Mouse (Mus musculus): ENCODE results near the gene Nbas. TPM values are rescaled to one million over a fixed set of nuclear protein-coding genes. Genes with fewer than 3 reads are reported as not detected.

Nbas gene
- polyA plus RNA-seq (2012; rRNA removed) = 22.8 and 24.0 TPM in 2 replicates

DNA sequence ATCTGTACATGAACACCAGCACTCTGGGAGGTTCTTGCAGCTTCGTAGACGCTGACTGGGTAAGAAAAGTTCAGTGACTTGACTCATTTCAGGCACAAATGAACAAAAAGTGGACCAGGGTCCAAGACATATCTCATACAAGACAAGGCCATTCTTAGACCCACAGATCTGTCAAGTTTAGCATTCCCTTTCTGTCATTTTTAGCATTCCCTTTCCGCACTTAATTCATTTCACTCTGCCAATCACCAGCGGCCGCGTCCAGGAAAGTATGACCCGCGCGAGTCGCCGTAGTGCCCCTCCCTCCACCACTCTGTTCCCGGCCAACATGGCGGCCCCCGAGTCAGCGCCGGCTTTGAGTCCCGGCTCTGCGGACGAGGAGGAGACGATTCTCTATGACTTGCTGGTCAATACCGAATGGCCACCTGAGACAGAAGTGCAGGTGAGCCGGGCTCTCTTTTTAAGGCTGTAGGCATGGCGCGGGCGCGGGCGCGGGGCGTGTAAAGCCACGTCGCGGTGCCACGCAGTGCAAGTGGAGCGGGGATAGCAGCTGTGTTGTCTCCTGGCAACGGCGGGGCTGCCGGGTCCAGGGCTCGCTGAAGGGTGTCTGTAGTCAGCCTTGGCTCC lies at the start of gene Nbas:
Gene Nbas (plus strand): TSS at position 308 of the 624 bp plus-strand sequence.
- peak; percentile 65 to 90 for DNase-seq (ENCODE audit: extremely low spot score in 1 of 2, low spot score in 1 of 2)

DNA sequence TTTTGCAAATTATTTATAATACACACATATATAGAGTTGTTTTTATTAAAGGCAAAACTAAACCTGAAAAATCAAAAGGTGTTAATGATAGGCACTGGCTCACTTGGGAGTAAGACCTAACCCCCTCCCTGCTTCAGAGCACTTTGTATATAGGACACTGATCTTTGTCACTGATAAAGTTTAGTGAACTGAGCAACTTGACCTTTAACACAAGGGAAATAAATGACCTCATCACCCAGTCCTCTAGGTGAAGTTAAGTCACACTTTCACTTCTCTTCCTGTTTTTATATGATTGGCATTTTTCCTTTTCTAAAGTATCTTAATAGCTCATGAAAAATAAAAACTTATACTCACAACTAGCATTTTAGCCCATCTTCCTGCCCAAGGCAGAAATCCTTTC lies 26.5 kb upstream of the Nbas start:
- DNase-seq (ENCODE audit: extremely low spot score in 1 of 2, low spot score in 1 of 2) = no peak

DNA sequence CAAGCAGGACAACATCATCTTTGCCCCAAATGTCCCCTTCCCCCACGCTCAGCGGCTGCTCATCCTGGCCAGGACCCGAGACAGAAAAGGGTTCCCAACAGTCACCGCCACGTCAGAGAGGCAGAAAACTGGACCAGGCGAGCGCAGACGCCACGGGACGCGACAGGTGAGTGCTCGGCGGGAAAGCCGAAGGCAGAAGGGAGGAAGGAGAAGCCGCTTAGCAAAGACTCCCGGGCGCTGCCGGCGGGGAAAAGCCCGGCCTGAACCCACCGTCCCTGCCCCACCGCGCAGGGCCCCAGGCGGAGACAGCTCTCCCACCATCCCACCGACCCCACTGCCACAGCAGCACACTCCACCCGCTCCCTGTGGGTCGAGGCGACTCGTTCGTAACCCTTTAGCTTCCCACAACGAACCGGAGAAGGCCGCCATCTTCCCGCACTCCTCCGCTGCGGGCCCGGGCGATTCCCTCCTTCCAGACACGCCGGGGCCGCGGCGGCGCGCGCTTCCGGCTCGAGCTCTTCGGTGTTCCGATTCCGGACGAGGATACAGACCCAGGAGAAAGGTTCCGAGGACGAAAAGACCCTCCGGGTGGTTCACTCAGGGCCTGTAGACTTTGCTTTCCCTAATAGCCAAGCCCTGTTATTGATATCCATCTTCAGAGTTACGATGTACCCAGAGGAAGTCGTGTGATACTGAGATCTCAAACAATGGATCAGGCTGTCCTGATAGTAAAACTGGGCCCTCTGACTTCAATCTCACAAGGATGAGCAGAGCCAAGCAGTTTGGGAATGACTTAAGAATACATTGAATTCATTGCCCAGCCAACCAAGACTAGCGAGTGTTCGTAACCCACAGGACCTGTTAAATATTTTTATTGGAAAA lies 20.0 kb upstream of the Nbas start, which contains the start of gene Ddx1:
Gene Ddx1 (minus strand): TSS at position 523 of the 882 bp plus-strand sequence.
- DNase-seq (ENCODE audit: extremely low spot score in 1 of 2, low spot score in 1 of 2) = peak; percentile 51 to 88

DNA sequence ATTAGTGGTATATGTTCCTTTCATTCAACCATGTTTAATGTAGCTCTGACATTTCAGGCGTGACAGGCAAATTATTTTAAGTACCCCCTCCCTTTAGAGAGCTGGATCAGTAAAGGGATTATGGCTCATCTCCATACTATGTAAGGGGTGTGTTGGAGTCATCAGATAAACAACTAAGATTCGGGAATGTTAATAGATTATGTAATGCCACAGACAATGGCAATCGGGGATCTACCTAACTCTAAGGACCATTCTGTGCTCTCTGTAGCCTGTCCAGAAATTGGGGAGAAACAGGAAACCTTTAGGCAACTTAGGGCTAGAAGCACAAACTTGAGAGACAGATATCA lies 19.4 kb upstream of the Nbas start:
- no peak for DNase-seq (ENCODE audit: extremely low spot score in 1 of 2, low spot score in 1 of 2)

GRCm38 (mm10) chr12:13255068-13255467 lies 13.9 kb upstream of the Nbas start:
- no peak for DNase-seq (ENCODE audit: extremely low spot score in 1 of 2, low spot score in 1 of 2)

- no peak for DNase-seq (ENCODE audit: extremely low spot score in 1 of 2, low spot score in 1 of 2)
Measured at GRCm38 (mm10) chr12:13255701-13256100, 13.2 kb upstream of the Nbas start.

DNA sequence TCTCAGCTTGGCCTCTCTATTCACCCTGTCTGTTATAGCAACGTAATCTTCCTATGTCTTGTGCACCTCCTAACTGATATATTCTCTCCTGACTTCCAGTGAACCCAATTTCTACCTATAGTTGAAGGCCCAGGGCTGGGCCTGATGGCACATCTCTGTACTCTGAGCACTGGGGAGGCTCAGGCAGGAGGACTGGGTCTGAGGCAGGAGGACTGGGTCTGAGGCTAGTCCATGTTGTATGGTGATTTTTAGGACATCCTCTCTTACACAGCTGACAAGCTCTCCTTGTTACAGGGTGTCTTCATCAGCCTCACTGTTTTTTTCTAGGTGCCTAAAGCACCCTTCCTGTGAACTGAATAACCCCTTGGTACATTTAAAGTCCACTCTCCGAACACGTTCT lies 521 bp upstream of the Nbas start:
- DNase-seq (ENCODE audit: extremely low spot score in 1 of 2, low spot score in 1 of 2) = no peak

DNA sequence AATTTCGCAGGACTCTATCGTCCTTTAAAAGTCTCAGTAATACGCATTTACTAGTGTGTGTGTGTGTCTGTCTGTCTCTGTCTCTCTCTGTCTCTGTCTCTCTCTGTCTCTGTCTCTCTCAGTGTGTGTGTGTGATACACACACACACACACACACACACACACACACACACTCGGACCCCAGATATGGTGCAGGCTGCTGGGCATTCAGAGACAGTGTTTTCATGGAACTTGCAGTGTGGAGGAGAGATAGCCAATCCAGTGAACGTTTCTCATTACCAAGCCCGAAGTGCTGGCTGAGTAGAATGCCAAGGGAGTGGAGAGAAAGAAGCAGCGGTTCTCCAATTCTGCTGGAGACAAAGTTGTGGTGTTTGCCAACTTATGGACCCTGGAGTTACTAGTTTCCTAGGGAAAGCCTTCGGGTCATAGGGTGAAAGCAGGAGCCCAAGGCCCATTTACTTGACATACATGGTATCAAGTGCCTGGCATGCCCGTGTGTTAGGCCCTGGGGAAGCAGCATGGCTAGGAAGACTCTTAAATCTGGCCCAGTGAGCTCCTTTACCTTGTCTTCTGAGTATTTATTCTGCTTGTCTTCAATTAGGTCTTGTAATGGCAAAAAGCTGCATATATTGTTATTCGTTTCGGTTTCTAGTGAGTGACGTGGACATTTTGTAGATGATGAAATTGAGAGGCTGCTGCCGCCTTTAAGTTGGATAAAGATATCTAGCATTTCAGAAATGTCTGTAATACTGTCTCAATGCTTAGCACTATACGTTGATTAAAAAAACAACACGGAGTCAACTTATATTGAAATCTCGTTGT lies 847 bp downstream of the Nbas start:
- no peak for DNase-seq (ENCODE audit: extremely low spot score in 1 of 2, low spot score in 1 of 2)

GRCm38 (mm10) chr12:13291453-13291852 lies 22.5 kb downstream of the Nbas start:
- no peak for DNase-seq (ENCODE audit: extremely low spot score in 1 of 2, low spot score in 1 of 2)

DNA sequence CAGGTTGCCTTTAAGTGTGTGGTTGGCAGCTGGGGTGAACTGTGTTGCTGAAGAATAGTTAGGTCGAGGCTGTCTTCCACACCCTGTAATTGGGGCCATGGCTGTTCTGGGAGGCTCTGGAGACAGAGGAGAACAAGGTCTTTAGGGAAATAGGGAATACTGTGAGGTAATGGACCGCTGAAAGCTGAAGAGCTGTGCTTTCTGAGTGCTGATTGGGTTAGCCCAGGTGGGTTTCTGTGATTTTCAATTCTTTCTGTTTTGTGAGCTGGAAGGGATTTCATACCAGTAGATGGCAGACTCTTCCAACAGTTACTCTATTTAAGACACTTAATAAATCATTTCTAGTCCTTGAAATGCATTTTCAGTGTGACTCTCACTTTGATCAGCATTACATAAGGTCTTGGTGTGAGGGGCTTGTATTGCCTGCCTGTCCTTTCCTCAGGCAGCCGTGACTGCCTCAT lies 24.5 kb downstream of the Nbas start:
- peak in 1 of 2 experiments; percentile 48 for DNase-seq (ENCODE audit: extremely low spot score in 1 of 2, low spot score in 1 of 2)

- DNase-seq (ENCODE audit: extremely low spot score in 1 of 2, low spot score in 1 of 2) = peak in 1 of 2 experiments; percentile 26
Measured at GRCm38 (mm10) chr12:13303037-13303436, 34.1 kb downstream of the Nbas start.

- no peak for DNase-seq (ENCODE audit: extremely low spot score in 1 of 2, low spot score in 1 of 2)
Measured at GRCm38 (mm10) chr12:13313966-13314365, 45.0 kb downstream of the Nbas start.

- DNase-seq (ENCODE audit: extremely low spot score in 1 of 2, low spot score in 1 of 2) = no peak
Measured at GRCm38 (mm10) chr12:13314384-13314783, 45.5 kb downstream of the Nbas start.

DNA sequence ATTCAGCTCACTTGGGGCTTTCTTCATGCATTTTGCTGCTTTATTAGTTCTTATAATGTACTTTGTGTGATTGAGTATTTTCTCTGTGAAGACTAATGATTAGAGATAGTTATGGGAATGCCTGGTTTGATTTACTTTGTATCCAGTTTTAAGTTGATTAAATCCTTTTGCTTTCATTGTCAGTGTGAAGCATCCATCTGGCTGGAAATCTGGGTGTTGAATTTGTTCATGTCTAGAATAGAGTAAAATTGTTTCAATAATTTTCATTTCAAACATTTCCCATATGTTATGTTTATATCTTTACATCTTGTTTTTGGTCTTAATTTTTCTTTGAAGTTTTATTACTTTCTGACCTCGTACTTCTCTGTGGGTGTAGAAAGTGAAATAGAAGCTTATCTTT lies 46.1 kb downstream of the Nbas start:
- DNase-seq (ENCODE audit: extremely low spot score in 1 of 2, low spot score in 1 of 2) = no peak

DNA sequence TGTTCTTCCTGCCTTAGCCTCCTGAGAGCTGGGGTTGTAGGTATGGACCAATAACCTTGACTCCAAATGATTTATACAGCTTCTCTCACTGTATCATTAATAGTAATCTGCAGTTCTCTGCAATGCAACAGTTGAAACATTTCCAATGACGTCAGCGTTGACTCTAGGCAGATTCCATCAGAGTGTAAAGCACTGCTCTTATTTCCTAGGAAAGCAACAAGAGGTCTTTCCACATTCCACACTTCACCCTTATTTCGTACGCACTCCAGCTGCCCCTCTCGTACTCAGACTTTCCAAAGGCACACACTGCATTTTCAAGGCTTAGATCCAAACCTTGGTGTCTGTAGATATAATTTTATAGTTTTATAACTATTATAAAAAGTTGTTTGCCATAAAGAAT lies 73.6 kb downstream of the Nbas start:
- DNase-seq (ENCODE audit: extremely low spot score in 1 of 2, low spot score in 1 of 2) = no peak

GRCm38 (mm10) chr12:13356201-13356600 lies 87.3 kb downstream of the Nbas start:
- no peak for DNase-seq (ENCODE audit: extremely low spot score in 1 of 2, low spot score in 1 of 2)

DNA sequence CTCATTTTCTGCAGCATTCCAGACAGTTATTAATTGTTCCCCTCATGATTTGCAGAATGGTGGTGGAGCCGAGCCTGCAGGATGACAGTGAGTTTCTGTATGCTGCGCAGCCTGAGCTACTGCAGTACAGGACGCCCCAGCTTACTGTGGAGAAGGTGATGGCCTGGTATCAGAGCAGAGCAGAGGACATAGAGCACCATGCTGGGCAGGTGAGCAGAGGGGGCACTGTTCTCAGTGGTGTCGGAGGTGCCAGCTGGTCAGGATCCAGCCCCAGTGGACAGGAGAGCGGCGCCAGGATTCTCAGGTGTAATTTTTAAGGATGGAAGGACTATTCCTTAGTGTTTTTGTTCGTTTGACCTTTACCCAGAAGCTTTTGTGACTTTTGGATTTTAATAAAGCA lies 87.8 kb downstream of the Nbas start:
- no peak for DNase-seq (ENCODE audit: extremely low spot score in 1 of 2, low spot score in 1 of 2)

- no peak for DNase-seq (ENCODE audit: extremely low spot score in 1 of 2, low spot score in 1 of 2)
Measured at GRCm38 (mm10) chr12:13357229-13357628, 88.3 kb downstream of the Nbas start.

- DNase-seq (ENCODE audit: extremely low spot score in 1 of 2, low spot score in 1 of 2) = no peak
Measured at GRCm38 (mm10) chr12:13358849-13359248, 89.9 kb downstream of the Nbas start.

- DNase-seq (ENCODE audit: extremely low spot score in 1 of 2, low spot score in 1 of 2) = no peak
Measured at GRCm38 (mm10) chr12:13360183-13360811, 91.4 kb downstream of the Nbas start.

DNA sequence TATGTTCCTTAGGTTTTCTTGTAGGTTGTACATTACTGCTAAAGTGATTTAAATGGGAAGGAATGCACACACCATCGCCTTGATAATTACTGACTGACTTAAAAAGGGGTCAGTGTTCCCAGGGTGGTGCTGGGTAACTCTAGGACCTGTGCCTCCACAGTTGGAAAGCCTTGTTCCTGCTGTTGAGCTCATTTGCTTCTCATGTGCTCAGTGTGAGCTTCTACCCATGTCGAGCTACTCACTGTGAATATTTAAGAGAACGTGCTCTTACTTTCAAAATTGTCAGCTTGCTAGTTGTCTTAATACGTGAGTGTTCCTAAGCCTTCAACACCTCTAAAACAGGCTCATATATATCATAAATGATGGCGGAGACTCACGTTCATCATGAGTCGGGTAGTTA lies 112.6 kb downstream of the Nbas start:
- no peak for DNase-seq (ENCODE audit: extremely low spot score in 1 of 2, low spot score in 1 of 2)

All from frontal cortex, adult 2 months (tissue).